ENCODE assay signal across 11 mouse cellular contexts in genomic region chr12:34527761-34528160, GRCm38 (mm10).
DNase-seq lines count a peak whose midpoint lies in the region; ATAC-seq lines count a peak whose summit lies in the region.
"Had no signal": no experiment of that assay in that cellular context is flagged by ENCODE, and none has a peak within 500 bp of the region (broad histone marks: within the 10 kb centered on the region; RNA-seq: fewer than 3 reads in every experiment).

No protein-coding gene starts in this region.

- H3K27me3 ChIP-seq in heart, embryonic 10.5 days (ENCODE audit: insufficient read depth, poor library complexity, severe bottlenecking) = no peaks in the 10 kb centered on the region
- H3K27me3 ChIP-seq in heart, embryonic 16.5 days (ENCODE audit: control insufficient read depth, insufficient read depth, low read length) = no peaks in the 10 kb centered on the region
- no peaks in the 10 kb centered on the region for H3K27me3 ChIP-seq in midbrain, embryonic 13.5 days
- H3K27me3 ChIP-seq: CH12.LX; liver, embryonic 15.5 days had no signal

- no peak for DNase-seq in heart, embryonic 10.5 days (ENCODE audit: low spot score)
- DNase-seq in heart, postnatal 10 days = no peak
- peak; percentile 47 for DNase-seq in brain, adult 2 months (ENCODE audit: low read depth, low spot score)
- DNase-seq in right cerebral cortex, postnatal 25 days = no peak
- no peak for DNase-seq in left cerebral cortex, postnatal 36 days (ENCODE audit: low spot score in 2 of 2)
- DNase-seq: adrenal gland, postnatal 25 days had no signal

- H3K4me3 ChIP-seq in heart, embryonic 10.5 days = peak overlapping the region; percentile 57
- peak overlapping the region; percentile 58 for H3K4me3 ChIP-seq in heart, embryonic 16.5 days (ENCODE audit: low read length)
- H3K4me3 ChIP-seq in midbrain, embryonic 13.5 days (replicated peaks) = peak overlapping the region; percentile 37
- H3K4me3 ChIP-seq: liver, embryonic 15.5 days had no signal

- peak overlapping the region; percentile 75 for H3K9ac ChIP-seq in heart, embryonic 16.5 days (ENCODE audit: low read length)
- H3K9ac ChIP-seq in midbrain, embryonic 13.5 days (replicated peaks) = peak overlapping the region; percentile 49
- H3K9ac ChIP-seq: liver, embryonic 15.5 days had no signal

- 42% methylated on average over 4 of the region's 4 CpGs for WGBS in heart, embryonic 10.5 days
- WGBS in heart, embryonic 16.5 days = 33% methylated on average over 4 of the region's 4 CpGs
- WGBS in midbrain, embryonic 13.5 days = 56% methylated on average over 4 of the region's 4 CpGs

- no peaks in the 10 kb centered on the region for H3K36me3 ChIP-seq in heart, embryonic 10.5 days
- H3K36me3 ChIP-seq in heart, embryonic 16.5 days (ENCODE audit: control insufficient read depth, insufficient read depth) = no peaks in the 10 kb centered on the region
- no peaks in the 10 kb centered on the region for H3K36me3 ChIP-seq in midbrain, embryonic 13.5 days
- H3K36me3 ChIP-seq: liver, embryonic 15.5 days had no signal

- ATAC-seq in heart, embryonic 16.5 days (replicated peaks; ENCODE audit: extremely low read depth, insufficient read depth, low FRiP score) = no peak
- no peak for ATAC-seq in midbrain, embryonic 13.5 days
- no peak for ATAC-seq in megakaryocyte-erythroid progenitor cell, adult 5-6 weeks (replicated peaks; ENCODE audit: low FRiP score, low TSS enrichment, poor library complexity, severe bottlenecking)

- no peaks in the 10 kb centered on the region for H3K9me3 ChIP-seq in heart, embryonic 10.5 days
- H3K9me3 ChIP-seq in heart, embryonic 16.5 days (replicated peaks; ENCODE audit: control insufficient read depth, low read length) = no peaks in the 10 kb centered on the region
- no peaks in the 10 kb centered on the region for H3K9me3 ChIP-seq in midbrain, embryonic 13.5 days
- H3K9me3 ChIP-seq: liver, embryonic 15.5 days had no signal

- H3K4me2 ChIP-seq in heart, embryonic 16.5 days (ENCODE audit: low read depth, low read length) = peak overlapping the region; percentile 64
- H3K4me2 ChIP-seq in midbrain, embryonic 13.5 days (replicated peaks) = peak overlapping the region; percentile 52
- H3K4me2 ChIP-seq: liver, embryonic 15.5 days had no signal

- H3K27ac ChIP-seq in heart, embryonic 10.5 days = peak overlapping the region; percentile 88
- H3K27ac ChIP-seq in heart, embryonic 16.5 days (ENCODE audit: low read length) = peak overlapping the region; percentile 89
- peak overlapping the region; percentile 80 for H3K27ac ChIP-seq in midbrain, embryonic 13.5 days
- H3K27ac ChIP-seq: liver, embryonic 15.5 days had no signal

- intact Hi-C loops in heart, postnatal 10 days (cut with DNase I) = loop anchor here (5.0 kb wide), 4 partner anchors 55 to 1630 kb away; partner anchors contain the start of genes Ankmy2 and Bzw2
- intact Hi-C loops in left cerebral cortex, postnatal 36 days (cut with DNase I) = loop anchor here (2.0 to 5.0 kb wide), 2 partner anchors 31 to 70 kb away; no protein-coding TSS in a partner anchor

- peaks cover 14% of the 10 kb centered on the region; the same call in 1 of the 2 replicates for H3K4me1 ChIP-seq in heart, embryonic 10.5 days
- H3K4me1 ChIP-seq in heart, embryonic 16.5 days (ENCODE audit: control insufficient read depth, insufficient read depth, low read length) = peaks cover 11% of the 10 kb centered on the region
- H3K4me1 ChIP-seq in midbrain, embryonic 13.5 days (replicated peaks) = peaks cover 46% of the 10 kb centered on the region
- H3K4me1 ChIP-seq: liver, embryonic 15.5 days had no signal
